Mouse (Mus musculus): ENCODE results near the gene 4933405O20Rik.

The 4933405O20Rik gene

DNA sequence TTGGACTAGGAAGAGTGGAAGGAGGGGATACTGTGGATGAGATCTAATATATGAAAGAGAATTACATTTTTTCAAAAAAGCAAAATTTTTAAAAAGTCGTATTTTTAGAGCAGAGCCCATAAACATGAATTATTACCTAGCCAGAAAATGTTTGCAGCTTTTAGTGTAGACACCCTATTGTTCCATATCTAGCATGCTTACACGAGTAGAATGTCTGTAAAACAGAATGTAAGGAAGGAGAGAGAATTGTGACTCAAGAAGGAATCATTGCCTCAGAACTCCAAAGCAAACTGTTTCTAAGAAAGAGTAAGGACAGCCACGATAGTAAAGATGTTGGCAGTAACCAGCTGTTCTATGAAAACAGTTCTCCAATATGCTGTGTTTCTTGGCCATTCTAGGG lies at the start of gene 4933405O20Rik:
Gene 4933405O20Rik (plus strand): TSS at position 301 of the 400 bp plus-strand sequence.
- no peak for DNase-seq

DNA sequence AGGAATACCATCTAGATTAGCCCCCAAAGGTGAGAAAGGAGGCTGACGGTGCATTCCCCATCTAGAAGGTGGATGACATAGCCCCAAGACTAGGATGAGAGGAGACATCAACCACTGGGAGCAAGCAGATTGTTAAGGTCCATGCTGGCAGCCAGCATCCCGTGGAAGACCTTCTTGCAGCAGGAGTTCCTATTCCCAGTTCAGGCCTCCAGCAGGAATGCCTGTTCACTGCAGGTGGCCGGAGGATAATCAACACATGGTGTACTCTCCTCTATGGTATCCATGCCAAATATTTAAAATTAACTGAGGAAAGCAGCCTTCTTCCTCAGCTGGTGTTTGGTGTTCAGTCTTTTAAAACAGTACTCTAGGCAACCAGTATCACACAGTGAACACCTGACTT lies 49.4 kb upstream of the 4933405O20Rik start:
- DNase-seq, result no peak

- no peak for DNase-seq
Measured at GRCm38 (mm10) chr7:50551426-50551825, 47.6 kb upstream of the 4933405O20Rik start.

DNA sequence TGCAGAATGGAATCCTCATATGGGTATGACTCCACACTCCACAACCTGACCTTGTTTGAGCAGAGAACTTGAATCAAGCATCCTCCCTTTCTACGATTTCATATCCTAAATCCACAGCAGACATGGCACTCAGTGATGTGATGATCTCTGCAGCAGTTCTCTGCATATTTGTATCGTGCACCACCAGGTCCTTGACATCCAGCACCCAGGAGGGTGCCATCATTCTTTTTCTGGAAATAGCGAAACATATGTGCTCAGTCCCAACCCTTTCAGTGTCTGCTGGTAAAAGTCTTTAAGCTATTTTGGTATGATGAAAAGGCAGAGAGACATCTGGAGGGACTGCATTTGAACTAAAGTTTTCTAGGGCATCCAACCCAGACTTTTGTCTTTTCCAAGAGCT lies 36.3 kb upstream of the 4933405O20Rik start:
- no peak for DNase-seq

GRCm38 (mm10) chr7:50573841-50574240 lies 25.1 kb upstream of the 4933405O20Rik start:
- no peak for DNase-seq

DNA sequence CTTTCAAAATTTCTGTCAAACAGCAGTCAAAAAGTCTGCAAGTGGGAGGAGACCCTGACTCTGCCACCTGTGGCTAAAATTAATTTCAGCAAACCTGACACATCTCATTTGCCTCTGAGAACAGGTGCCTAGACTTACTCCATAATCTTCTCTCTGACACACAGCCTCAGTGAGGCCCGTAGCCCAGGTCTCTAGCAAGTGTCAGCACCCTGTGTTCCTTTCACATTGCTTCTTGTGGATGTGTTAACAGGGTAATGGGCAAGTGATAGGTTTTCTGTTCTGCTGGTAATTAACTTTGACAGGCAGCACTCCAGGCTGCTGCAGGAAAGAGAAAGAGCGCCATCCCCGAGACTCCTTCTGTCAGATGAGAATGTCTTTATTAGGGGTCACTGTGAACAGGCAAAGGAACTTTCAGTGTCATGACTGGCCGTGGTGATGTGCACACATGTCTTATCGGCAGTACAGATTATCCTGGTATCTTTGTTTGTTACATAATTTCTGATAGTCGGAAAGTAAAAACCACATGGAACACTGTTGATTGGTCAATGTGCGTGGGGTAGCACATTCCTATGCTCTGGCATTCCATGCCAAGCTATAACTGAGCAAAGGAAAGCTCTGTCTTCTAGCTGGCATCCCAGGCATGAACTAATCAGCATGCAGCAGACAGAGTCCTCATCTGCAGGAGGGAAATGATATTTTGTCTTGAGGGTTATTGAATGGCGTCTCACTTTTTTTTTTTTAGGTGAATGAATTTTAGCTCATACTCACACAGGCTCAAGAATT lies 10.2 kb upstream of the 4933405O20Rik start:
- DNase-seq, result no peak

DNA sequence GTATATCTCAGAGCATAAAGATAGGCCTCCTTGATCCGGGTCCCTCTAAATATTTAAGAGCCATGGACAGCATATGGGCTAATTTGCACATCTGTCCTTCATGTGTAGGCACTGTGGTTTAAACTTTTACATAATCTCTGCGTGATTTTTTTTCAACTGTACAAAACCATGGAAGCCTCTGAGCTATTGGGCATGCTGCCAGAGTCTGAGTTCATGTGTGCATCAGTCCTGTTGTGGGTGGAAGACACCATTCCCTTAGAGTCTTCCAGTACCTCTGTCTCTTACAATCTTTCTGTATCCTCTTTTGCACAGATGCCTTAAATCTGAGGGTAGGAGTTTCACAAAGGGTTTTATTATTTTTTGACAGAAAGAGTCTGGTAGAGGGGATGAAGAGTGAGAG lies 15.1 kb downstream of the 4933405O20Rik start:
- DNase-seq, result no peak

GRCm38 (mm10) chr7:50629186-50629585 lies 30.2 kb downstream of the 4933405O20Rik start:
- DNase-seq, result no peak

GRCm38 (mm10) chr7:50633147-50633546 lies 34.2 kb downstream of the 4933405O20Rik start:
- no peak for DNase-seq

Data from liver (tissue).